Mouse (Mus musculus) lung, postnatal 0 days (tissue): Measurements from ENCODE around the gene Rbm39. TPM values are rescaled to one million over a fixed set of nuclear protein-coding genes. Genes with fewer than 3 reads are reported as not detected.
"Not testable (repeated sequence)": the region's sequence is repeated elsewhere in the genome, so short reads cannot be mapped to it uniquely, and the experiment has no call there.

Source experiments
- ATAC-seq: fragments of 200-750 bp; cut with Nextera tagmentation; 2 replicates; pipeline ENCODE4 v1.8.0; 2017; ENCODE audit warnings: moderate library complexity
- DNase-seq: peaks from one replicate; pipeline ENCODE4 v3.0.0-alpha.2; 2016; ENCODE audit warnings: low spot score
- H3K27ac ChIP-seq: fragments of 300-500 bp; sonication (generic); 2 replicates; pipeline ENCODE4 v1.5.1; 2014; ENCODE audit warnings: antibody characterized with exemption, mild to moderate bottlenecking, low read length, mixed read lengths
- H3K27me3 ChIP-seq: fragments of 300-500 bp; sonication (generic); replicated peaks from 2 replicates; pipeline ENCODE4 v1.6.1; 2014; ENCODE audit warnings: low read length, mixed read lengths; ENCODE audit not compliant: insufficient read depth
- H3K36me3 ChIP-seq: fragments of 300-500 bp; sonication (generic); 2 replicates; pipeline ENCODE4 v1.6.1; 2014; ENCODE audit warnings: low read length, mixed read lengths; ENCODE audit not compliant: insufficient read depth
- H3K4me1 ChIP-seq: fragments of 300-500 bp; sonication (generic); 2 replicates; pipeline ENCODE4 v1.6.1; 2014; ENCODE audit warnings: antibody characterized with exemption, low read depth, low read length, mixed read lengths; ENCODE audit not compliant: insufficient read depth
- H3K4me2 ChIP-seq: fragments of 300-500 bp; sonication (generic); replicated peaks from 2 replicates; pipeline ENCODE4 v1.6.1; 2014; ENCODE audit warnings: low read depth, mild to moderate bottlenecking, low read length, moderate library complexity, mixed read lengths
- H3K4me3 ChIP-seq: fragments of 300-500 bp; sonication (generic); 2 replicates; pipeline ENCODE4 v1.5.1; 2014; ENCODE audit warnings: low read depth, low read length
- H3K9ac ChIP-seq: fragments of 300-500 bp; sonication (generic); replicated peaks from 2 replicates; pipeline ENCODE4 v1.6.1; 2014; ENCODE audit warnings: low read depth, mild to moderate bottlenecking
- H3K9me3 ChIP-seq: fragments of 300-500 bp; sonication (generic); 2 replicates; pipeline ENCODE4 v1.6.1; 2016; ENCODE audit warnings: low read length, mixed read lengths
- CTCF ChIP-seq: IDR thresholded peaks from 2 replicates; pipeline ENCODE4 v1.5.1; 2016; ENCODE audit warnings: antibody characterized with exemption, mild to moderate bottlenecking
- EP300 ChIP-seq: IDR thresholded peaks from 2 replicates; pipeline ENCODE4 v1.6.1; 2016; ENCODE audit warnings: antibody characterized with exemption, mild to moderate bottlenecking, control low read depth
- WGBS: fragments of 180-500 bp; shearing (Covaris S2); extraction: QIAGEN DNeasy Blood & Tissue Kit; methylation state at CpG from one replicate; pipeline ENCODE4 v1.1.7; 2014; 5-methylcytosine and 5-hydroxymethylcytosine counted together
- polyA plus RNA-seq: library from polyadenylated mRNA; unstranded; fragments of >200 nt; fragmentation: Nextera tagmentation; extraction: Ambion mirVana; gene quantifications from 2 replicates; pipeline ENCODE4 v1.2.1, GENCODE M21; 2015

Rbm39 gene
- polyA plus RNA-seq, 1 experiment from 2014 or later, result 654 TPM

GRCm38 (mm10) chr2:156194571-156194970 is 14.5 kb upstream of the Rbm39 start:
- TF ChIP-seq CTCF, result no peak
- no peak for TF ChIP-seq EP300
- H3K4me1 ChIP-seq, result peaks cover 7% of the 10 kb centered on the region; the same call in 1 of the 2 replicates
- H3K36me3 ChIP-seq, result no peaks in the 10 kb centered on the region
- ATAC-seq (no peak), DNase-seq (no peak)
- H3K4me2 ChIP-seq, result no peak overlapping the region
- no peak overlapping the region for H3K27ac ChIP-seq
- no peak overlapping the region for H3K9ac ChIP-seq
- no peaks in the 10 kb centered on the region for H3K9me3 ChIP-seq
- H3K27me3 ChIP-seq, result no peaks in the 10 kb centered on the region
- H3K4me3 ChIP-seq, result no peak overlapping the region

GRCm38 (mm10) chr2:156193066-156193862 is 13.2 kb upstream of the Rbm39 start:
- peaks cover 4% of the 10 kb centered on the region; the same call in 1 of the 2 replicates for H3K4me1 ChIP-seq
- H3K4me3 ChIP-seq, result no peak overlapping the region
- no peak overlapping the region for H3K9ac ChIP-seq
- no peaks in the 10 kb centered on the region for H3K9me3 ChIP-seq
- 79% methylated on average over 3 of the region's 3 CpGs for WGBS
- H3K27me3 ChIP-seq, result no peaks in the 10 kb centered on the region
- TF ChIP-seq EP300, result no peak
- no peak for TF ChIP-seq CTCF
- no peaks in the 10 kb centered on the region for H3K36me3 ChIP-seq
- DNase-seq (no peak), ATAC-seq (no peak)
- H3K4me2 ChIP-seq, result no peak overlapping the region
- no peak overlapping the region for H3K27ac ChIP-seq

DNA sequence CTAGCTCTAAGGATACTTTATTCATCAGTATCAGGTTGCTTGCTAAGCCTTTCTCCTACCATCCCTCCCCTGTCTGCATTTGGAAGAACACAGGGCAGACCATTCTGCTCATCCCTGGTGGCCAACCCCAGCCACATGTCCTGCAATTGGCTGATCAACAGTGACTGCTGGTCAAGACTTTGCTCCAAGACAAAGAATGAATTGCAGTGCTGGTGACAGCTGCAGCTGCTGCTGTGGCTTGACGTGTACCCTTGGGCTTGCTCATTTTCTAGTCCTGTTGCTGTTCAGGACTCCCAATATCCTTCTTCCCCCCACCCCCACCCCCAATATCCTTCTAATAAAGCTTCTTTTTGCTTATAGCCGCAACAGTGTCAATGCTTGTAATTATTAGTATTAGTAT is 12.0 kb upstream of the Rbm39 start:
- TF ChIP-seq EP300, result no peak
- TF ChIP-seq CTCF, result no peak
- H3K27ac ChIP-seq, result no peak overlapping the region
- no peak overlapping the region for H3K4me3 ChIP-seq
- no peak for ATAC-seq
- H3K4me2 ChIP-seq, result no peak overlapping the region
- no peaks in the 10 kb centered on the region for H3K4me1 ChIP-seq
- no peaks in the 10 kb centered on the region for H3K27me3 ChIP-seq
- WGBS, result 86% methylated on average over 2 of the region's 2 CpGs
- DNase-seq, result no peak
- no peaks in the 10 kb centered on the region for H3K9me3 ChIP-seq
- no peak overlapping the region for H3K9ac ChIP-seq
- H3K36me3 ChIP-seq, result no peaks in the 10 kb centered on the region

- no peak overlapping the region for H3K4me3 ChIP-seq
- no peak for TF ChIP-seq EP300
- TF ChIP-seq CTCF, result peak; percentile 23; the same call in 1 of the 2 replicates
- DNase-seq (no peak), ATAC-seq (no peak)
- no peaks in the 10 kb centered on the region for H3K27me3 ChIP-seq
- H3K36me3 ChIP-seq, result no peaks in the 10 kb centered on the region
- 78% methylated on average over 2 of the region's 2 CpGs for WGBS
- H3K9ac ChIP-seq, result no peak overlapping the region
- H3K4me1 ChIP-seq, result no peaks in the 10 kb centered on the region
- no peak overlapping the region for H3K27ac ChIP-seq
- no peak overlapping the region for H3K4me2 ChIP-seq
- H3K9me3 ChIP-seq, result no peaks in the 10 kb centered on the region
Measured at GRCm38 (mm10) chr2:156191540-156191939, 11.5 kb upstream of the Rbm39 start.

- Histone ChIP-seq H3K9ac (no peak overlapping the region), H3K27me3 (no peaks in the 10 kb centered on the region), H3K4me1 (no peaks in the 10 kb centered on the region), H3K9me3 (no peaks in the 10 kb centered on the region), H3K27ac (no peak overlapping the region), H3K4me2 (no peak overlapping the region), H3K4me3 (no peak overlapping the region), H3K36me3 (no peaks in the 10 kb centered on the region)
- 69% methylated on average over 14 of the region's 14 CpGs for WGBS
- DNase-seq (no peak), ATAC-seq (peak; percentile 30)
- TF ChIP-seq CTCF (no peak), EP300 (no peak)
Measured at GRCm38 (mm10) chr2:156190004-156190896, 10.2 kb upstream of the Rbm39 start.

- not testable (repeated sequence) for H3K9ac ChIP-seq, H3K9me3 ChIP-seq, H3K27ac ChIP-seq, H3K4me1 ChIP-seq, H3K27me3 ChIP-seq, H3K4me2 ChIP-seq, H3K4me3 ChIP-seq, DNase-seq, H3K36me3 ChIP-seq, ATAC-seq
- 53% methylated on average over 7 of the region's 7 CpGs for WGBS
Measured at GRCm38 (mm10) chr2:156189241-156189640, 9.2 kb upstream of the Rbm39 start.
